ENCODE assay signal across 30 mouse cellular contexts in genomic region chr7:99821953-99822352, GRCm38 (mm10). TPM values are rescaled to one million over a fixed set of nuclear protein-coding genes. Genes with fewer than 3 reads are reported as not detected.
A peak's percentile ranks its signal among the peaks of the same experiment; 100 is the strongest.
DNase-seq lines count a peak whose midpoint lies in the region; ATAC-seq and TF ChIP-seq lines count a peak whose summit lies in the region.
"Had no signal": no experiment of that assay in that cellular context is flagged by ENCODE, and none has a peak within 500 bp of the region (broad histone marks: within the 10 kb centered on the region; RNA-seq: fewer than 3 reads in every experiment).

No protein-coding gene starts in this region.

- no peaks in the 10 kb centered on the region for H3K27me3 ChIP-seq in heart, embryonic 11.5 days (ENCODE audit: control insufficient read depth, insufficient read depth, low read length)
- H3K27me3 ChIP-seq in MEL (ENCODE audit: control insufficient read depth in 1 of 2, insufficient read depth in 2 of 2, low read length in 2 of 2) = no peaks in the 10 kb centered on the region
- no peaks in the 10 kb centered on the region for H3K27me3 ChIP-seq in liver, embryonic 16.5 days (ENCODE audit: control insufficient read depth, insufficient read depth, low read depth, low read length)
- H3K27me3 ChIP-seq in forebrain, embryonic 11.5 days (ENCODE audit: control insufficient read depth, insufficient read depth, low read length) = no peaks in the 10 kb centered on the region
- H3K27me3 ChIP-seq: embryonic facial prominence, embryonic 15.5 days; forebrain, embryonic 12.5 days; limb, embryonic 12.5 days; midbrain, embryonic 12.5 days had no signal

- TF ChIP-seq RAD21 in MEL (IDR thresholded peaks at IDR 0.05; ENCODE audit: low read depth, low read length) = no peak

- peaks cover 26% of the 10 kb centered on the region for H3K4me1 ChIP-seq in heart, embryonic 11.5 days (ENCODE audit: control insufficient read depth, insufficient read depth, low read length)
- H3K4me1 ChIP-seq in MEL (ENCODE audit: control insufficient read depth in 1 of 2, insufficient read depth in 2 of 2, low read length in 2 of 2) = peaks cover 30 to 43% of the 10 kb centered on the region in 2 experiments
- H3K4me1 ChIP-seq in liver, embryonic 16.5 days (ENCODE audit: control insufficient read depth, low read depth, low read length) = peaks cover 47% of the 10 kb centered on the region
- H3K4me1 ChIP-seq in forebrain, embryonic 11.5 days (replicated peaks; ENCODE audit: control insufficient read depth, insufficient read depth, low read length) = no peaks in the 10 kb centered on the region
- H3K4me1 ChIP-seq: embryonic facial prominence, embryonic 15.5 days; forebrain, embryonic 12.5 days; limb, embryonic 12.5 days; midbrain, embryonic 12.5 days had no signal

- ATAC-seq in heart, embryonic 11.5 days (replicated peaks; ENCODE audit: insufficient number of reproducible peaks, low FRiP score, low TSS enrichment) = no peak
- ATAC-seq in liver, embryonic 16.5 days (ENCODE audit: low read depth) = peak; percentile 53
- ATAC-seq in forebrain, embryonic 11.5 days (replicated peaks; ENCODE audit: low FRiP score) = no peak

- H3K36me3 ChIP-seq in heart, embryonic 11.5 days (ENCODE audit: control insufficient read depth, insufficient read depth, low read length) = no peaks in the 10 kb centered on the region
- peaks cover 0 to 37% of the 10 kb centered on the region in 2 experiments; a peak in 2 of 4 replicates for H3K36me3 ChIP-seq in MEL (ENCODE audit: control insufficient read depth in 1 of 2, insufficient read depth in 2 of 2, low read length in 2 of 2)
- peaks cover 5% of the 10 kb centered on the region for H3K36me3 ChIP-seq in liver, embryonic 16.5 days (ENCODE audit: control insufficient read depth, insufficient read depth)
- H3K36me3 ChIP-seq in forebrain, embryonic 11.5 days (ENCODE audit: control insufficient read depth, insufficient read depth, low read length) = no peaks in the 10 kb centered on the region
- H3K36me3 ChIP-seq: embryonic facial prominence, embryonic 15.5 days; forebrain, embryonic 12.5 days; limb, embryonic 12.5 days; midbrain, embryonic 12.5 days had no signal

- no peak for TF ChIP-seq CTCF in MEL (IDR thresholded peaks at IDR 0.05 in 2 of 3, conservative IDR thresholded peaks at IDR 0.05 in 1 of 3; ENCODE audit: control insufficient read depth in 1 of 3, insufficient read depth in 1 of 3, low read depth in 2 of 3, low read length in 3 of 3, poor library complexity in 1 of 3, severe bottlenecking in 1 of 3)

- no peak overlapping the region for H3K9ac ChIP-seq in heart, embryonic 11.5 days (ENCODE audit: low read depth, low read length)
- H3K9ac ChIP-seq in MEL (ENCODE audit: control insufficient read depth, low read depth, low read length, poor library complexity, severe bottlenecking) = peak overlapping the region; percentile 55
- peak overlapping the region; percentile 9 for H3K9ac ChIP-seq in liver, embryonic 16.5 days (ENCODE audit: low read depth, low read length)
- H3K9ac ChIP-seq in forebrain, embryonic 11.5 days (ENCODE audit: low read length) = no peak overlapping the region
- H3K9ac ChIP-seq: embryonic facial prominence, embryonic 15.5 days; forebrain, embryonic 12.5 days; hindbrain, embryonic 14.5 days; limb, embryonic 12.5 days; midbrain, embryonic 12.5 days had no signal

- no peaks in the 10 kb centered on the region for H3K9me3 ChIP-seq in heart, embryonic 11.5 days (replicated peaks; ENCODE audit: control insufficient read depth, low read length)
- H3K9me3 ChIP-seq in MEL (replicated peaks; ENCODE audit: insufficient read depth, low read length) = no peaks in the 10 kb centered on the region
- no peaks in the 10 kb centered on the region for H3K9me3 ChIP-seq in liver, embryonic 16.5 days (replicated peaks; ENCODE audit: control insufficient read depth, low read length)
- no peaks in the 10 kb centered on the region for H3K9me3 ChIP-seq in forebrain, embryonic 11.5 days (ENCODE audit: control insufficient read depth, low read length)
- H3K9me3 ChIP-seq: embryonic facial prominence, embryonic 15.5 days; forebrain, embryonic 12.5 days; G1E; limb, embryonic 12.5 days; midbrain, embryonic 12.5 days had no signal

- 63% methylated on average over 2 of the region's 2 CpGs for WGBS in heart, embryonic 11.5 days (ENCODE audit: insufficient replicate concordance)
- WGBS in liver, embryonic 16.5 days (ENCODE audit: insufficient replicate concordance) = 50% methylated on average over 2 of the region's 2 CpGs
- 90% methylated on average over 2 of the region's 2 CpGs for WGBS in forebrain, embryonic 11.5 days

- intact Hi-C loops in heart, postnatal 25 days (cut with DNase I) = no loop called here

- TF ChIP-seq EP300 in MEL (IDR thresholded peaks at IDR 0.05; ENCODE audit: low read depth in 1 of 2, low read length in 2 of 2) = no peak

- DNase-seq in heart, postnatal 25 days (ENCODE audit: low spot score) = no peak
- DNase-seq in MEL (ENCODE audit: low read depth, low spot score) (no peak), liver (peak; percentile 62)
- no peak for DNase-seq in cerebellum, adult 9-11 months
- DNase-seq in lung, postnatal 25 days (ENCODE audit: low spot score) = no peak
- DNase-seq in forebrain, embryonic 11.5 days (ENCODE audit: low spot score) = no peak
- DNase-seq: adrenal gland, adult 2 months; cerebellum, adult 8-10 months; gastrocnemius, postnatal 25 days; heart, adult 2 months; heart, postnatal 4 days; kidney, adult 2 months; lung, adult 2 months; lung, postnatal 14 days had no signal

- peak overlapping the region; percentile 35; the same call in 1 of the 2 replicates for H3K4me2 ChIP-seq in heart, embryonic 11.5 days
- peak overlapping the region; percentile 55 for H3K4me2 ChIP-seq in liver, embryonic 16.5 days (ENCODE audit: low read depth, low read length)
- H3K4me2 ChIP-seq in forebrain, embryonic 11.5 days (ENCODE audit: low read depth, low read length, severe bottlenecking) = no peak overlapping the region
- H3K4me2 ChIP-seq: embryonic facial prominence, embryonic 15.5 days; forebrain, embryonic 12.5 days; hindbrain, embryonic 14.5 days; limb, embryonic 12.5 days; midbrain, embryonic 12.5 days had no signal

- TF ChIP-seq POLR2A in MEL (IDR thresholded peaks at IDR 0.05; ENCODE audit: control insufficient read depth in 1 of 2, insufficient read depth in 1 of 2, low read depth in 1 of 2, low read length in 2 of 2, poor library complexity in 1 of 2) = no peak

- no peaks in the 10 kb centered on the region for H3K79me2 ChIP-seq in MEL (ENCODE audit: control insufficient read depth, insufficient read depth, low read length, poor library complexity)

- no peak overlapping the region for H3K4me3 ChIP-seq in heart, embryonic 11.5 days (ENCODE audit: low read depth, low read length)
- H3K4me3 ChIP-seq in MEL (ENCODE audit: control insufficient read depth in 1 of 2, insufficient read depth in 1 of 2, low read depth in 2 of 2, low read length in 2 of 2) = peak overlapping the region; percentile 23 to 32
- H3K4me3 ChIP-seq in liver, embryonic 16.5 days (ENCODE audit: low read depth, low read length) = peak overlapping the region; percentile 10
- H3K4me3 ChIP-seq in forebrain, embryonic 11.5 days (ENCODE audit: low read depth, low read length) = no peak overlapping the region
- H3K4me3 ChIP-seq: embryonic facial prominence, embryonic 15.5 days; forebrain, embryonic 12.5 days; heart, adult 2 months; limb, embryonic 12.5 days; midbrain, embryonic 12.5 days had no signal

- H3K27ac ChIP-seq in heart, embryonic 11.5 days (ENCODE audit: low read depth, low read length) = peak overlapping the region; percentile 32; the same call in 1 of the 2 replicates
- peak overlapping the region; percentile 79 for H3K27ac ChIP-seq in MEL (ENCODE audit: control insufficient read depth, low read depth, low read length)
- H3K27ac ChIP-seq in liver, embryonic 16.5 days (ENCODE audit: low read length) = peak overlapping the region; percentile 85
- no peak overlapping the region for H3K27ac ChIP-seq in forebrain, embryonic 11.5 days (ENCODE audit: low read depth, low read length)
- H3K27ac ChIP-seq: embryonic facial prominence, embryonic 15.5 days; forebrain, embryonic 12.5 days; heart, adult 2 months; hindbrain, embryonic 14.5 days; limb, embryonic 12.5 days; midbrain, embryonic 12.5 days had no signal

RNA-seq across cellular contexts. Expression of gene Neu3, which starts 6.3 kb away (rescaled TPM):
- polyA plus RNA-seq in heart, embryonic 11.5 days (2014; fragmentation: Nextera tagmentation; extraction: Ambion mirVana) = 2.9 and 3.2 TPM in 2 replicates
- 1 to 10 TPM; 4.1 to 4.2 TPM for total RNA-seq in heart, postnatal 25 days (2021)
- total RNA-seq in MEL (2012; rRNA removed) = 3.0 and 3.1 TPM in 2 replicates
- 1 to 10 TPM in 1 of 2 experiments, not detected in 1; 3.5 TPM for polyA plus RNA-seq in MEL (2012; ENCODE audit: insufficient read depth in 1 of 2, insufficient read length in 2 of 2, low read depth in 1 of 2, low replicate concordance in 2 of 2, missing spikeins in 1 of 2)
- polyA plus RNA-seq in liver, embryonic 16.5 days (2015; fragmentation: Nextera tagmentation; extraction: Ambion mirVana) = 5.1 and 5.2 TPM in 2 replicates
- polyA plus RNA-seq in forebrain, embryonic 11.5 days (2014; fragmentation: Nextera tagmentation; extraction: Ambion mirVana) = 1.2 and 2.3 TPM in 2 replicates
- total RNA-seq: monocyte, adult 5-6 weeks had no signal

RNA-seq across cellular contexts. Expression of gene Xrra1, which starts 37.0 kb away (rescaled TPM):
- 0.23 and 0.49 TPM in 2 replicates for polyA plus RNA-seq in heart, embryonic 11.5 days (2014; fragmentation: Nextera tagmentation; extraction: Ambion mirVana)
- not detected for total RNA-seq in heart, postnatal 25 days (2021)
- 0.42 and 0.58 TPM in 2 replicates for total RNA-seq in MEL (2012; rRNA removed)
- 1 to 10 TPM in 1 of 2 experiments, not detected in 1; 1.2 TPM for polyA plus RNA-seq in MEL (2012; ENCODE audit: insufficient read depth in 1 of 2, insufficient read length in 2 of 2, low read depth in 1 of 2, low replicate concordance in 2 of 2, missing spikeins in 1 of 2)
- polyA plus RNA-seq in liver, embryonic 16.5 days (2015; fragmentation: Nextera tagmentation; extraction: Ambion mirVana) = not detected in 2 replicates
- polyA plus RNA-seq in forebrain, embryonic 11.5 days (2014; fragmentation: Nextera tagmentation; extraction: Ambion mirVana) = 0.56 and 0.61 TPM in 2 replicates
- total RNA-seq: common myeloid progenitor, adult 5-6 weeks; neutrophil, adult 5-6 weeks had no signal
- polyA plus RNA-seq: inflammation-experienced regulatory T-cells, adult 6 months; small intestine, adult 2 months had no signal

RNA-seq across cellular contexts. Expression of gene Spcs2, which starts 41.3 kb away (rescaled TPM):
- 208 and 229 TPM in 2 replicates for polyA plus RNA-seq in heart, embryonic 11.5 days (2014; fragmentation: Nextera tagmentation; extraction: Ambion mirVana)
- 10 to 100 TPM; 46.3 to 47.2 TPM for total RNA-seq in heart, postnatal 25 days (2021)
- 203 and 241 TPM in 2 replicates for total RNA-seq in MEL (2012; rRNA removed)
- polyA plus RNA-seq in MEL (2012; ENCODE audit: insufficient read depth in 1 of 2, insufficient read length in 2 of 2, low read depth in 1 of 2, low replicate concordance in 2 of 2, missing spikeins in 1 of 2) = 100 to 1,000 TPM in 1 of 2 experiments, not detected in 1; 152 TPM
- 189 and 192 TPM in 2 replicates for polyA plus RNA-seq in liver, embryonic 16.5 days (2015; fragmentation: Nextera tagmentation; extraction: Ambion mirVana)
- polyA plus RNA-seq in forebrain, embryonic 11.5 days (2014; fragmentation: Nextera tagmentation; extraction: Ambion mirVana) = 332 and 344 TPM in 2 replicates

RNA-seq across cellular contexts. Expression of gene Olfr521, which starts 58.6 kb away (rescaled TPM):
- not detected in 2 replicates for polyA plus RNA-seq in heart, embryonic 11.5 days (2014; fragmentation: Nextera tagmentation; extraction: Ambion mirVana)
- not detected for total RNA-seq in heart, postnatal 25 days (2021)
- not detected in 2 replicates for total RNA-seq in MEL (2012; rRNA removed)
- not detected for polyA plus RNA-seq in MEL (2012; ENCODE audit: insufficient read depth in 1 of 2, insufficient read length in 2 of 2, low read depth in 1 of 2, low replicate concordance in 2 of 2, missing spikeins in 1 of 2)
- not detected in 2 replicates for polyA plus RNA-seq in liver, embryonic 16.5 days (2015; fragmentation: Nextera tagmentation; extraction: Ambion mirVana)
- polyA plus RNA-seq in forebrain, embryonic 11.5 days (2014; fragmentation: Nextera tagmentation; extraction: Ambion mirVana) = not detected in 2 replicates
- total RNA-seq: adrenal gland, adult 2 months; common myeloid progenitor, adult 5-6 weeks; gastrocnemius, postnatal 25 days; heart, adult 2 months; heart, postnatal 4 days; layer of hippocampus, postnatal 25 days; left cerebral cortex, postnatal 10 days; megakaryocyte, adult 5-6 weeks; monocyte, adult 5-6 weeks; neutrophil, adult 5-6 weeks had no signal
- polyA plus RNA-seq: adrenal gland, adult 2 months; embryonic facial prominence, embryonic 15.5 days; forebrain, embryonic 12.5 days; G1E; heart, adult 2 months; hindbrain, embryonic 14.5 days; inflammation-experienced regulatory T-cells, adult 6 months; kidney, adult 2 months; limb, embryonic 12.5 days; lung, adult 2 months; midbrain, embryonic 12.5 days; small intestine, adult 2 months had no signal

Comparison
In these comparisons a context has a peak if more than half of its experiments do, and no peak if none do; other contexts are left out.
1. H3K4me3 ChIP-seq: peak in MEL (2 of 2) and liver, embryonic 16.5 days (single experiment); none in heart, embryonic 11.5 days (single experiment) and forebrain, embryonic 11.5 days (single experiment).
2. H3K9ac ChIP-seq: peak in MEL (single experiment) and liver, embryonic 16.5 days (single experiment); none in heart, embryonic 11.5 days (single experiment) and forebrain, embryonic 11.5 days (single experiment).